Mouse (Mus musculus) small intestine, adult 2 months (tissue): ENCODE data around the gene Hps6.

Source experiments
- CTCF ChIP-seq: fragments of 200-500 bp; IDR thresholded peaks from 2 replicates; pipeline ENCODE4 v1.5.1; 2012; ENCODE audit warnings: low read depth, mild to moderate bottlenecking, control low read depth, inconsistent platforms, low read length, moderate library complexity, mixed read lengths; ENCODE audit not compliant: insufficient replicate concordance, insufficient read length; ENCODE audit errors: extremely low read depth
- POLR2A ChIP-seq: fragments of 200-500 bp; IDR thresholded peaks from 2 replicates; pipeline ENCODE4 v1.6.1; 2012; ENCODE audit warnings: low read depth, mild to moderate bottlenecking, control low read depth, inconsistent platforms, low read length, moderate library complexity

- TF ChIP-seq POLR2A (no peak), CTCF (no peak)
These were observed 29.6 kb downstream of the Hps6 start for GRCm38 (mm10) chr19:46032731-46033510.
